Mouse (Mus musculus): Measurements from ENCODE around the gene Sox4. TPM values are rescaled to one million over a fixed set of nuclear protein-coding genes. Genes with fewer than 3 reads are reported as not detected.

The Sox4 gene
- polyA plus RNA-seq, 1 experiment from 2014 or later, result 59.3 TPM

GRCm38 (mm10) chr13:28959068-28959440, 5.5 kb upstream of the Sox4 start:
- no peak for DNase-seq (ENCODE audit: low spot score)
- Histone ChIP-seq H3K4me3 (ENCODE audit: low read depth, low read length) (peak overlapping the region; percentile 51), H3K27me3 (replicated peaks; ENCODE audit: control insufficient read depth, insufficient read depth, low read length) (no peaks in the 10 kb centered on the region), H3K4me1 (replicated peaks; ENCODE audit: control insufficient read depth, insufficient read depth, low read length) (no peaks in the 10 kb centered on the region), H3K36me3 (ENCODE audit: control insufficient read depth, insufficient read depth, low read length) (no peaks in the 10 kb centered on the region), H3K9me3 (ENCODE audit: control insufficient read depth, low read length) (no peaks in the 10 kb centered on the region), H3K9ac (ENCODE audit: low read length) (peak overlapping the region; percentile 72), H3K4me2 (ENCODE audit: low read length) (peak overlapping the region; percentile 98), H3K27ac (ENCODE audit: low read depth) (peak overlapping the region; percentile 94)
- WGBS, result under 1% methylated on average over 17 of the region's 17 CpGs
- no peak for ATAC-seq (replicated peaks; ENCODE audit: low FRiP score, low TSS enrichment, low read depth)

- Histone ChIP-seq H3K27me3 (replicated peaks; ENCODE audit: control insufficient read depth, insufficient read depth, low read length) (no peaks in the 10 kb centered on the region), H3K4me1 (replicated peaks; ENCODE audit: control insufficient read depth, insufficient read depth, low read length) (no peaks in the 10 kb centered on the region), H3K27ac (ENCODE audit: low read depth) (peak overlapping the region; percentile 94), H3K9me3 (ENCODE audit: control insufficient read depth, low read length) (no peaks in the 10 kb centered on the region), H3K4me2 (ENCODE audit: low read length) (peak overlapping the region; percentile 98), H3K4me3 (ENCODE audit: low read depth, low read length) (peak overlapping the region; percentile 51), H3K9ac (ENCODE audit: low read length) (peak overlapping the region; percentile 72), H3K36me3 (ENCODE audit: control insufficient read depth, insufficient read depth, low read length) (no peaks in the 10 kb centered on the region)
- DNase-seq (ENCODE audit: low spot score), result peak; percentile 92
- WGBS, result 1% methylated on average over 53 of the region's 54 CpGs
- peak; percentile 65 for ATAC-seq (replicated peaks; ENCODE audit: low FRiP score, low TSS enrichment, low read depth)
Observed at GRCm38 (mm10) chr13:28958211-28959067, 4.9 kb upstream of the Sox4 start.

GRCm38 (mm10) chr13:28957765-28958164, 4.3 kb upstream of the Sox4 start:
- Histone ChIP-seq H3K27ac (ENCODE audit: low read depth) (peak overlapping the region; percentile 94), H3K4me3 (ENCODE audit: low read depth, low read length) (peak overlapping the region; percentile 51), H3K9ac (ENCODE audit: low read length) (peak overlapping the region; percentile 72), H3K36me3 (ENCODE audit: control insufficient read depth, insufficient read depth, low read length) (no peaks in the 10 kb centered on the region), H3K27me3 (replicated peaks; ENCODE audit: control insufficient read depth, insufficient read depth, low read length) (no peaks in the 10 kb centered on the region), H3K4me1 (replicated peaks; ENCODE audit: control insufficient read depth, insufficient read depth, low read length) (no peaks in the 10 kb centered on the region), H3K4me2 (ENCODE audit: low read length) (peak overlapping the region; percentile 98), H3K9me3 (ENCODE audit: control insufficient read depth, low read length) (no peaks in the 10 kb centered on the region)
- peak; percentile 53 for ATAC-seq (replicated peaks; ENCODE audit: low FRiP score, low TSS enrichment, low read depth)
- WGBS, result 3% methylated on average over 16 of the region's 16 CpGs
- DNase-seq (ENCODE audit: low spot score), result peak; percentile 98

- WGBS, result under 1% methylated on average over 97 of the region's 98 CpGs
- Histone ChIP-seq H3K9ac (ENCODE audit: low read length) (peak overlapping the region; percentile 100), H3K4me2 (ENCODE audit: low read length) (peak overlapping the region; percentile 55), H3K27ac (ENCODE audit: low read depth) (peak overlapping the region; percentile 100), H3K27me3 (replicated peaks; ENCODE audit: control insufficient read depth, insufficient read depth, low read length) (no peaks in the 10 kb centered on the region), H3K4me1 (replicated peaks; ENCODE audit: control insufficient read depth, insufficient read depth, low read length) (peaks cover 9% of the 10 kb centered on the region), H3K36me3 (ENCODE audit: control insufficient read depth, insufficient read depth, low read length) (0 out of 2 replicates have a peak, but pooled peaks cover 3% of the 10 kb centered on the region), H3K4me3 (ENCODE audit: low read depth, low read length) (peak overlapping the region; percentile 92), H3K9me3 (ENCODE audit: control insufficient read depth, low read length) (no peaks in the 10 kb centered on the region)
- ATAC-seq (replicated peaks; ENCODE audit: low FRiP score, low TSS enrichment, low read depth) (peak; percentile 28), DNase-seq (ENCODE audit: low spot score) (no peak)
Observed at GRCm38 (mm10) chr13:28952576-28953571, 639 bp downstream of the Sox4 start.

GRCm38 (mm10) chr13:28951691-28952575, 1.6 kb downstream of the Sox4 start:
- Histone ChIP-seq H3K36me3 (ENCODE audit: control insufficient read depth, insufficient read depth, low read length) (0 out of 2 replicates have a peak, but pooled peaks cover 3% of the 10 kb centered on the region), H3K4me3 (ENCODE audit: low read depth, low read length) (peak overlapping the region; percentile 92), H3K4me2 (ENCODE audit: low read length) (peak overlapping the region; percentile 55), H3K27me3 (replicated peaks; ENCODE audit: control insufficient read depth, insufficient read depth, low read length) (no peaks in the 10 kb centered on the region), H3K27ac (ENCODE audit: low read depth) (peak overlapping the region; percentile 100), H3K9ac (ENCODE audit: low read length) (peak overlapping the region; percentile 100), H3K9me3 (ENCODE audit: control insufficient read depth, low read length) (no peaks in the 10 kb centered on the region), H3K4me1 (replicated peaks; ENCODE audit: control insufficient read depth, insufficient read depth, low read length) (peaks cover 16% of the 10 kb centered on the region)
- under 1% methylated on average over 92 of the region's 92 CpGs for WGBS
- DNase-seq (ENCODE audit: low spot score) (peak; percentile 85), ATAC-seq (replicated peaks; ENCODE audit: low FRiP score, low TSS enrichment, low read depth) (no peak)

GRCm38 (mm10) chr13:28950623-28951491, 2.7 kb downstream of the Sox4 start:
- DNase-seq (ENCODE audit: low spot score), result peak; percentile 91
- 0 out of 2 replicates have a peak, but pooled peaks cover 3% of the 10 kb centered on the region for H3K36me3 ChIP-seq (ENCODE audit: control insufficient read depth, insufficient read depth, low read length)
- H3K4me1 ChIP-seq (replicated peaks; ENCODE audit: control insufficient read depth, insufficient read depth, low read length), result peaks cover 20% of the 10 kb centered on the region
- 1% methylated on average over 32 of the region's 32 CpGs for WGBS
- peak overlapping the region; percentile 92 for H3K4me3 ChIP-seq (ENCODE audit: low read depth, low read length)
- H3K27ac ChIP-seq (ENCODE audit: low read depth), result peak overlapping the region; percentile 100
- ATAC-seq (replicated peaks; ENCODE audit: low FRiP score, low TSS enrichment, low read depth), result no peak
- H3K9ac ChIP-seq (ENCODE audit: low read length), result peak overlapping the region; percentile 100
- no peaks in the 10 kb centered on the region for H3K9me3 ChIP-seq (ENCODE audit: control insufficient read depth, low read length)
- H3K27me3 ChIP-seq (replicated peaks; ENCODE audit: control insufficient read depth, insufficient read depth, low read length), result no peaks in the 10 kb centered on the region
- H3K4me2 ChIP-seq (ENCODE audit: low read length), result peak overlapping the region; percentile 55

GRCm38 (mm10) chr13:28950266-28950622, 3.3 kb downstream of the Sox4 start:
- ATAC-seq (replicated peaks; ENCODE audit: low FRiP score, low TSS enrichment, low read depth), result no peak
- H3K36me3 ChIP-seq (ENCODE audit: control insufficient read depth, insufficient read depth, low read length), result 0 out of 2 replicates have a peak, but pooled peaks cover 3% of the 10 kb centered on the region
- peak overlapping the region; percentile 100 for H3K27ac ChIP-seq (ENCODE audit: low read depth)
- H3K9ac ChIP-seq (ENCODE audit: low read length), result peak overlapping the region; percentile 100
- H3K9me3 ChIP-seq (ENCODE audit: control insufficient read depth, low read length), result no peaks in the 10 kb centered on the region
- H3K27me3 ChIP-seq (replicated peaks; ENCODE audit: control insufficient read depth, insufficient read depth, low read length), result no peaks in the 10 kb centered on the region
- no peak for DNase-seq (ENCODE audit: low spot score)
- WGBS, result under 1% methylated on average over 9 of the region's 9 CpGs
- H3K4me3 ChIP-seq (ENCODE audit: low read depth, low read length), result peak overlapping the region; percentile 92
- H3K4me2 ChIP-seq (ENCODE audit: low read length), result peak overlapping the region; percentile 55
- H3K4me1 ChIP-seq (replicated peaks; ENCODE audit: control insufficient read depth, insufficient read depth, low read length), result peaks cover 20% of the 10 kb centered on the region
